Mouse (Mus musculus): Measurements from ENCODE around the gene Mrpl54.
A peak's percentile ranks its signal among the peaks of the same experiment; 100 is the strongest.

Mrpl54 gene

DNA sequence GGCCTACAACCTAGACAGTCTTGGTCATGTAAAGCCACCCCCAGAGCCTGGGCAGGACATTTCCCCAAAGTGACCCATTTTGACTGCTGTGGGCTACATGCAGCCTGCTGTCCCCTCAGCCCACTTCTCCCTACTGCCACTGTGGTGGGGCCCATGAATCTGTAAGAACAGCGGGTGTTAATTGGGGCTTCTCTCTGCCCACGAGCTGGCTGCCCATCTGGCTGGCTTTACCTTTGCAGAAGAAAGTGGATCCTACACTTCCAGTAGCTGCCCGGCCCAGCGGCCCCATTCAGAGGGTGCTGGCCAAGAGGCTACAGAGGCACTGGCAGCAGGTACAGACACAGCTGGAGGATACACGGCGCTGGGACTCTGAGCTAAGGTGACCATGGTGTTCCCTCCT is 21.6 kb downstream of the Mrpl54 start:
- Histone ChIP-seq H3K4me1 (replicated peaks; ENCODE audit: low read depth, low read length) (peaks cover 73% of the 10 kb centered on the region), H3K4me3 (replicated peaks; ENCODE audit: low read length) (peak overlapping the region; percentile 10; the same call in 1 of the 2 replicates), H3K36me3 (ENCODE audit: insufficient read depth, low read length) (no peaks in the 10 kb centered on the region), H3K27me3 (ENCODE audit: insufficient read depth, low read length) (peaks cover 22% of the 10 kb centered on the region), H3K9me3 (ENCODE audit: low read length) (no peaks in the 10 kb centered on the region)
- no peak for TF ChIP-seq CTCF (conservative IDR thresholded peaks at IDR 0.05; ENCODE audit: low read length)
- TF ChIP-seq POU5F1 (IDR thresholded peaks at IDR 0.05; ENCODE audit: borderline replicate concordance, low read length): no peak
- TF ChIP-seq NANOG (IDR thresholded peaks at IDR 0.05; ENCODE audit: borderline replicate concordance, low read length): no peak

GRCm38 (mm10) chr10:81244595-81244994 is 22.1 kb downstream of the Mrpl54 start:
- peaks cover 28% of the 10 kb centered on the region for H3K27me3 ChIP-seq (ENCODE audit: insufficient read depth, low read length)
- H3K9me3 ChIP-seq (ENCODE audit: low read length): no peaks in the 10 kb centered on the region
- no peak for TF ChIP-seq POU5F1 (IDR thresholded peaks at IDR 0.05; ENCODE audit: borderline replicate concordance, low read length)
- TF ChIP-seq CTCF (conservative IDR thresholded peaks at IDR 0.05; ENCODE audit: low read length): peak; percentile 93
- H3K36me3 ChIP-seq (ENCODE audit: insufficient read depth, low read length): no peaks in the 10 kb centered on the region
- peaks cover 71% of the 10 kb centered on the region for H3K4me1 ChIP-seq (replicated peaks; ENCODE audit: low read depth, low read length)
- peak overlapping the region; percentile 10; the same call in 1 of the 2 replicates for H3K4me3 ChIP-seq (replicated peaks; ENCODE audit: low read length)

DNA sequence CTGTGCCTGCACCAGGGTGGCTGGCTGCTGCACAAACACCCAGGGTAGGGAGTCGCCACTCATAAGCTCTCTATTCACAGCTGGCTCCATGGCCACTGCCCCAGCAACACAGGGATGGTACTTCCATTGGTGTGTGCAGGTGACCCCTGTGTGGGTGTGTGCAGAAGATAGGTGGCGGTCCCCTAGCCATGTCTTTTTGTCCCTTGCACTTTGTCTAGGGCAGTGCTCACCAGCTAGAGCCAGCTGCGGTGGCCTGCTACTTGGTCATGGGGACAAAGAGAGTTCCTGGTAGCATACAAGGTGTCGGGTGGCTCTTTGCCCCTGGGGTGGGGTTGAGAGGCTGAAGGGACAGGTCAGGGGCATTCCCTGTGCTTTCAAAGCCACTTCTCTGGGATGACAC is 22.6 kb downstream of the Mrpl54 start:
- Histone ChIP-seq H3K27me3 (ENCODE audit: insufficient read depth, low read length) (peaks cover 32% of the 10 kb centered on the region), H3K36me3 (ENCODE audit: insufficient read depth, low read length) (no peaks in the 10 kb centered on the region), H3K4me1 (replicated peaks; ENCODE audit: low read depth, low read length) (peaks cover 71% of the 10 kb centered on the region), H3K9me3 (ENCODE audit: low read length) (no peaks in the 10 kb centered on the region), H3K4me3 (replicated peaks; ENCODE audit: low read length) (no peak overlapping the region)
- no peak for TF ChIP-seq POU5F1 (IDR thresholded peaks at IDR 0.05; ENCODE audit: borderline replicate concordance, low read length)
- TF ChIP-seq NANOG (IDR thresholded peaks at IDR 0.05; ENCODE audit: borderline replicate concordance, low read length): no peak
- no peak for TF ChIP-seq CTCF (conservative IDR thresholded peaks at IDR 0.05; ENCODE audit: low read length)

DNA sequence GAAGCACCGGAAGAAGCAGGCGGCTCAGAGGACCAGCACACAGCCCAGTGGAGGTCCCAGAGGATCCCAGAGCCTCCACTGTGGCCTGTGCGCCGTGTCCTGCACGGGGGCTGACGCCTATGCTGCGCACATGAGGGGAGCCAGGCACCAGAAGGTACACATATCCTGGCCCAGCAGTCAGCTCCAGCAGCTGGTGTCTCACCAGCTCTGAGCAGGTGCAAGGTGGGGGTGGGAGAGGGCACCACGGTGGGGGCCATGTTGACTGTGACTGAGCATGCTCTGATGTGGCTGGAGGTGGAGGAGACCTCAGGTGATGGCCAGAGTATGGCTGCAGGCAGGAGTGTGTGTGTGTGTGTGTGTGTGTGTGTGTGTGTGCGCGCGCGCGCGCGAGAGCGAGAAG is 24.7 kb downstream of the Mrpl54 start:
- H3K4me3 ChIP-seq (replicated peaks; ENCODE audit: low read length): peak overlapping the region; percentile 64
- no peak for TF ChIP-seq CTCF (conservative IDR thresholded peaks at IDR 0.05; ENCODE audit: low read length)
- TF ChIP-seq POU5F1 (IDR thresholded peaks at IDR 0.05; ENCODE audit: borderline replicate concordance, low read length): no peak
- TF ChIP-seq NANOG (IDR thresholded peaks at IDR 0.05; ENCODE audit: borderline replicate concordance, low read length): no peak

DNA sequence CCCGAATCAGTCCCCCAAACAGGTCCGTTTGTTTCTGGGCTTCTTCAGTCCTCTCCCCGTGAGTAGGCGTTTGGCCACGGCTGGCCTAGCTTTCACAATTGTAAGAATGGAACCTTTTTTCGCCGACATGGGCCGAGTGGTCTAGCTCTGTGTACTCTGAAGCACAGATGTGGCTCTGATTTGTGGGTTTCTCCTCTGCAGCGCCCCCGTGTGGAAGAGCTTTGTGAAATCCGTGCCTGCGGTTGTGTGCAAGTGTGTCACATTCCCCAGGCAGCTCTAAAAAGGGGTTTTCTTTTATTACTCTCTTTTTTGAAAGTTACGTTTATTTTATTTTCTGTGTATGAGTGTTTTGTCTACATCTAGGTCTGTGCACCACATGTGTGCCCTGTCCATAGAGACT is 25.9 kb downstream of the Mrpl54 start:
- H3K4me1 ChIP-seq (replicated peaks; ENCODE audit: low read depth, low read length): peaks cover 80% of the 10 kb centered on the region
- peak; percentile 73 for TF ChIP-seq CTCF (conservative IDR thresholded peaks at IDR 0.05; ENCODE audit: low read length)
- no peak for TF ChIP-seq NANOG (IDR thresholded peaks at IDR 0.05; ENCODE audit: borderline replicate concordance, low read length)
- TF ChIP-seq POU5F1 (IDR thresholded peaks at IDR 0.05; ENCODE audit: borderline replicate concordance, low read length): no peak
- H3K27me3 ChIP-seq (ENCODE audit: insufficient read depth, low read length): peaks cover 36% of the 10 kb centered on the region
- no peak overlapping the region for H3K4me3 ChIP-seq (replicated peaks; ENCODE audit: low read length)
- no peaks in the 10 kb centered on the region for H3K9me3 ChIP-seq (ENCODE audit: low read length)
- H3K36me3 ChIP-seq (ENCODE audit: insufficient read depth, low read length): no peaks in the 10 kb centered on the region

More for the DNA sequence above, 24.7 kb downstream of the Mrpl54 start:
- peaks cover 36% of the 10 kb centered on the region for H3K27me3 ChIP-seq (ENCODE audit: insufficient read depth, low read length)
- H3K4me1 ChIP-seq (replicated peaks; ENCODE audit: low read depth, low read length): peaks cover 76% of the 10 kb centered on the region
- H3K36me3 ChIP-seq (ENCODE audit: insufficient read depth, low read length): no peaks in the 10 kb centered on the region
- no peaks in the 10 kb centered on the region for H3K9me3 ChIP-seq (ENCODE audit: low read length)

DNA sequence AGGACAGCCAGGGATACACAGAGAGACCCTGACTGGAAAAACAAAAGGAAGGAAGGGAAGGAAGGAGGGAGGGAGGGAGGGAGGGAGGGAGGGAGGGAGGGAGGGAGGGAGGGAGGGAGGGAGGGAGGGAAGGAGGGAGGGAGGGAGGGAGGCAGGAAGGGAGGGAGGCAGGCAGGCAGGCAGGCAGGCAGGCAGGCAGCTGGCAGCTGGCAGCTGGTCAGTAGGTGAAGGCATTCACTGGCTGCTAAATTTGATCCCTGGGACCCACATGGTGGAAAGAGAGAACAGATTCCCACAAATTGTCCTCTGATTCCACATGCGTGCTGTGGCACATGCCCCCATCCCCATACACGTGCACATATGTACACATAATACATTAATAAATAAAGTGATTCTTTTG is 28.1 kb downstream of the Mrpl54 start:
- Histone ChIP-seq H3K36me3 (ENCODE audit: insufficient read depth, low read length) (no peaks in the 10 kb centered on the region), H3K27me3 (ENCODE audit: insufficient read depth, low read length) (peaks cover 25% of the 10 kb centered on the region), H3K9me3 (ENCODE audit: low read length) (no peaks in the 10 kb centered on the region), H3K4me3 (replicated peaks; ENCODE audit: low read length) (no peak overlapping the region), H3K4me1 (replicated peaks; ENCODE audit: low read depth, low read length) (peaks cover 84% of the 10 kb centered on the region)
- TF ChIP-seq POU5F1 (IDR thresholded peaks at IDR 0.05; ENCODE audit: borderline replicate concordance, low read length): no peak
- TF ChIP-seq NANOG (IDR thresholded peaks at IDR 0.05; ENCODE audit: borderline replicate concordance, low read length): no peak
- no peak for TF ChIP-seq CTCF (conservative IDR thresholded peaks at IDR 0.05; ENCODE audit: low read length)

- no peaks in the 10 kb centered on the region for H3K36me3 ChIP-seq (ENCODE audit: insufficient read depth, low read length)
- H3K9me3 ChIP-seq (ENCODE audit: low read length): no peaks in the 10 kb centered on the region
- TF ChIP-seq POU5F1 (IDR thresholded peaks at IDR 0.05; ENCODE audit: borderline replicate concordance, low read length) (no peak), NANOG (IDR thresholded peaks at IDR 0.05; ENCODE audit: borderline replicate concordance, low read length) (no peak), CTCF (conservative IDR thresholded peaks at IDR 0.05; ENCODE audit: low read length) (no peak)
- peaks cover 81% of the 10 kb centered on the region for H3K4me1 ChIP-seq (replicated peaks; ENCODE audit: low read depth, low read length)
- peaks cover 20% of the 10 kb centered on the region for H3K27me3 ChIP-seq (ENCODE audit: insufficient read depth, low read length)
- peak overlapping the region; percentile 55 for H3K4me3 ChIP-seq (replicated peaks; ENCODE audit: low read length)
Measured at GRCm38 (mm10) chr10:81236471-81237268, 30.1 kb downstream of the Mrpl54 start.

- H3K27me3 ChIP-seq (ENCODE audit: insufficient read depth, low read length): peaks cover 9% of the 10 kb centered on the region; the same call in 1 of the 2 replicates
- no peaks in the 10 kb centered on the region for H3K36me3 ChIP-seq (ENCODE audit: insufficient read depth, low read length)
- no peaks in the 10 kb centered on the region for H3K9me3 ChIP-seq (ENCODE audit: low read length)
- TF ChIP-seq POU5F1 (IDR thresholded peaks at IDR 0.05; ENCODE audit: borderline replicate concordance, low read length): no peak
- TF ChIP-seq NANOG (IDR thresholded peaks at IDR 0.05; ENCODE audit: borderline replicate concordance, low read length): no peak
- no peak for TF ChIP-seq CTCF (conservative IDR thresholded peaks at IDR 0.05; ENCODE audit: low read length)
- no peak overlapping the region for H3K4me3 ChIP-seq (replicated peaks; ENCODE audit: low read length)
- peaks cover 85% of the 10 kb centered on the region for H3K4me1 ChIP-seq (replicated peaks; ENCODE audit: low read depth, low read length)
Measured at GRCm38 (mm10) chr10:81234206-81234605, 32.5 kb downstream of the Mrpl54 start.
